Mouse (Mus musculus) small intestine, adult 10 weeks (tissue): Measurements from ENCODE around the gene Abcb11. TPM values are rescaled to one million over a fixed set of nuclear protein-coding genes. Genes with fewer than 3 reads are reported as not detected.

Experiments
- polyA plus RNA-seq: library from polyadenylated mRNA; stranded (reverse); fragments of 350-450 nt; fragmentation: Illumina TruSeq; extraction: RNeasy Lipid Tissue Mini Kit (QIAGEN cat#74804); gene quantifications from one replicate; pipeline ENCODE4 v1.2.3, GENCODE M21; 2014; ENCODE audit warnings: low replicate concordance

The Abcb11 gene
- polyA plus RNA-seq: 0.07 TPM

DNA sequence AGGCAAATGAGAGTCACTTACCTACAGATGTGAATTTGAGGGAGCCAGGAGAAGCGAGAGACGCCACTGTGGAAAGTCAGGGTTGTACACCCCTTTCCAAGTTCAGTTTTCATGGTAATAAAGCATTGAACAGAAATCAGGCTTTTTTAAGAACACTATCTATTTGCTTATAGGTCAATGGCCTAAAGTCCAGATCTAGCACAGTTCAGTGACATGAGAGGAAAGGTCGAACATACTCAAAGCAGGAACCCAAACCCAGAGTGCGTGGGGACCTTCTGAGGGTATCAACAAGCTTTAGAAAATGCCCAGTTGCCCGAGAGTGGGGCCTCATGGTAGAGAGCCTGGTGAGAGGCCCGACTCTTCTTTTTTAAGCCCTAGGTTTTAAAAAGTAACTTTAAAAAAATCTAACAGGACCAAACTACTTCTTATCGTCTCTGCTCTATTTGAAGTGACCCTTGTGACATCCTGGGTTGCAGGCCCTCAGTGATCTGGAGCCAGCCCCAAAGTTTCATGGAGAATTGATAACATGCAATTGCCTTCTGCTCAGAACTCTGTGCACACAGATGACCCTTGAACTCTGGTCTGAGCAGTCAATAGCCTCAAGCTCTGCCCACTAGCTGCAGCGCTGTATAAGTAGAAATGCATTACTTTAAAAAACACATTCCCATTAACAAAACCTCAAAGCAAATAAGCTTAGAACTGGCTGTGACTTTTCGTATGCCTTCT lies at the start of gene Abcb11:
Gene Abcb11 (minus strand): TSS at position 121 of the 726 bp plus-strand sequence.

DNA sequence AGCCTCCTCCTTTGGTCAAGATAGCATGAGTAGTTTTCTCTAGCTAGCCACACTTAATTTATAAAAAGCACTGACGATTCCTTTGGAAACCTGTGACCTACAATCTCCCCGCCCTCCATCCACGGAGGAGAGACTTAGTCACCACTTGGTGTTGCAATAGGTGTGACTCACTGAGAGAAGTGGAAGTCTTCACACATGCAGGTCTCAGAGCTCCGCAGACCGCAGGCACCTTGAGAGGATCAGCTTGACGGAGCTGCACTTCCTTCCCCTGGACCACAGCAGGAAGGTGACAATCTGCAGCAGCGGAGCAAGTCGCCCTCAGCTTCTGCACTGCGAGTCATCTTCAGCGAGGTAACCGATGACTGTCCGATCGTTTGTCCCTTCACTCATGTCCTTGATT lies 37.9 kb upstream of the Abcb11 start, which contains the start of gene Dhrs9:
Gene Dhrs9 (plus strand): TSS at position 165 of the 400 bp plus-strand sequence.

DNA sequence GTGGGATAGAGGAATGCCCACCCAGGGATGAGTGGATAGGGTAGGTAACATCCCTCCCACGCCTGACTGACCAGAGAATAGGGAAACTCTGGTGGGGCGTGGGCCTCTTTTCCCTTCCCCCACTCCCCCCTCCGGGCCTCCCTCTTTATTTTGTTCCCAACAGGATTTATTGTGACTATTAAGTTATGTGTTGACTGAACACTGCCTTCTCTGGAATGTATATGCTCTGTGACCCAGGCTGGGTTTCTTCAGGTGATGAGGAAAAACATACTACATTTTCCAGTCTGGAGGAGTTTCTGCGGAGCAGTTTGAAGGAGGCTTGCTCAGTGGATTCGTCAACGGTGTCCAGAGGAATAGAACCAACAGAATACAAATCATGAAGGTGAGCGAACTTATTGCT lies 131.6 kb downstream of the Abcb11 start, which contains the start of gene G6pc2:
Gene G6pc2 (plus strand): TSS at position 301 of the 400 bp plus-strand sequence.

DNA sequence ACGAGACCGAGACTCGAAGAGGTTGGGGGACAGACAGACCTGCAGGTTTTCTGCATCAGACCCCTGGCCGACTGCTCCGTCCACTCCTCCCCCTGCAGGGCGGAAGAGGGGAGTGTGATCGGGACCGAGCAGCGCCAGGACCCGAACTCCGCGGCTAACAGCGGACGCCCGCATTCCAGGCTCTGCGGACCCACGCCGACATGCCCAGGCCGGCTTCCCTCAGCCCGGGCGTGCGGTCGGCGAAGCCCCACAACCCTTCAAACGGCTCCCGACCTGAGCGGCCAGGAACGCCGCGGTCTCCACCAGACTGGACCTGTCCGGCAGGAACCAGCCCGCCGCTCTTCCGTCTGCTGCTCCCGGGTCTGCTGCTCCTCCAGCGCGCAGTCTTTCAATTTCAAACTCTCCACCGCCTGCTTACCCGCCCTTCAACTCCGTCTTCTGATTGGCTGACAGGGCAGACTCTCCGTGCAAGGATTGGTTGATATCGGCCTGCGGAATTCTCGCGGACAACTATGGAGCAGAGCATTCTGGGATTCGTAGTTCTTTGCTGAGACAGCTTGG lies 136.5 kb downstream of the Abcb11 start, which contains the start of gene Spc25:
Gene Spc25 (minus strand): TSS at position 404 of the 561 bp plus-strand sequence.

Other genes starting within 250 kb of the Abcb11 start
- gene Nostrin, start 206.8 kb downstream of the Abcb11 start, polyA plus RNA-seq: 129 TPM
- 59.3 TPM for gene Spc25, start 136.4 kb downstream of the Abcb11 start, polyA plus RNA-seq
- 0.56 TPM for gene G6pc2, start 131.5 kb downstream of the Abcb11 start, polyA plus RNA-seq
- gene Dhrs9, start 37.8 kb upstream of the Abcb11 start, polyA plus RNA-seq: 5.8 TPM
- 0.04 TPM for gene Lrp2, start 243.4 kb upstream of the Abcb11 start, polyA plus RNA-seq